Mouse (Mus musculus) CH12.LX (cell line): ENCODE results near the gene Ptpn4.
A peak's percentile ranks its signal among the peaks of the same experiment; 100 is the strongest.

ENCODE experiments used
- CTCF ChIP-seq, 2 experiments: IDR thresholded peaks in 1 of 2; conservative IDR thresholded peaks in 1 of 2; 2 replicates each; pipeline ENCODE4 v1.5.1; 2011 to 2012; ENCODE audit warnings: low read depth in 2 of 2, low read length in 2 of 2, improper control_type of control experiment in 1 of 2, inconsistent platforms in 1 of 2, mild to moderate bottlenecking in 1 of 2, moderate library complexity in 1 of 2
- POLR2A ChIP-seq: IDR thresholded peaks from 2 replicates; pipeline ENCODE4 v1.6.1; 2011; ENCODE audit warnings: low read depth, mild to moderate bottlenecking, improper control_type of control experiment, low read length
- USF2 ChIP-seq: conservative IDR thresholded peaks from 2 replicates; pipeline ENCODE4 v1.6.1; 2011; ENCODE audit warnings: low read depth, low read length, improper control_type of control experiment

DNA sequence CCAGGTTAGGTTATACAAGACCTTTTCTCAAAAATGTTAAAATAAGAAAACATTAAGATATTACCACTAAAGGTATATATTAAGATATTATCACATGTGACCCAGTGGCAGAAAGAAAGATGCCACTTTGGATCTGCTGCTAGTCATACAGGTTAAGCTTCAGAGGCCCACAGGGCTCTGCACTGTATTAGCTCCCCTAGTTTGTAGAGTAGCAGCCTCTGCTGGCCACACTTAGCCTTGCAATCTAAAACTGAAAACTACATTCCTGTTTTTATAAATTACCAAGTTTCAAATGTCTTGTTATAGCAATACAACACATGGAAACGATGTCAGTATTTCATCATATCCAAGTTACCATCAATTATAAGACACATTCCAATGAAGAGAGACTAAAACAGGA lies 162.4 kb downstream of the Ptpn4 start:
- TF ChIP-seq CTCF (conservative IDR thresholded peaks at IDR 0.05 in 1 of 2, IDR thresholded peaks at IDR 0.05 in 1 of 2; ENCODE audit: low read depth in 2 of 2, low read length in 2 of 2) (peak; percentile 69 to 85), POLR2A (no peak), USF2 (no peak)
